Mouse (Mus musculus) ES-E14 (cell line): Measurements from ENCODE around the gene Sec23b. TPM values are rescaled to one million over a fixed set of nuclear protein-coding genes. Genes with fewer than 3 reads are reported as not detected.

Experiments used
- DNase-seq: peaks from one replicate; pipeline ENCODE4 v3.0.0-alpha.2; 2013; ENCODE audit warnings: low read depth, low spot score
- H3K27ac ChIP-seq: 2 replicates; pipeline ENCODE4 v1.5.1; 2012; ENCODE audit warnings: low read depth, mild to moderate bottlenecking, low read length, moderate library complexity, mixed read lengths; ENCODE audit not compliant: poor library complexity, insufficient read depth, severe bottlenecking
- H3K36me3 ChIP-seq: 2 replicates; pipeline ENCODE4 v1.6.1; 2012; ENCODE audit warnings: mild to moderate bottlenecking, low read length, moderate library complexity, mixed read lengths; ENCODE audit not compliant: control insufficient read depth, poor library complexity, insufficient read depth, severe bottlenecking
- H3K4me1 ChIP-seq, 2 experiments: fragments of 150-350 bp in 1 of 2; sonication (generic) in 1 of 2; 2 replicates each; pipeline ENCODE4 v1.6.1; 2012; ENCODE audit warnings: low read length in 2 of 2, mild to moderate bottlenecking in 1 of 2, mixed read lengths in 1 of 2; ENCODE audit not compliant: control insufficient read depth in 2 of 2, insufficient read depth in 2 of 2, poor library complexity in 1 of 2
- H3K4me3 ChIP-seq, 2 experiments: fragments of 150-350 bp in 1 of 2; sonication (generic) in 1 of 2; 2 replicates each; pipeline ENCODE4 v1.5.1; 2012; ENCODE audit warnings: low read length in 2 of 2, low read depth in 1 of 2, mild to moderate bottlenecking in 1 of 2, mixed read lengths in 1 of 2; ENCODE audit not compliant: insufficient read depth in 1 of 2, poor library complexity in 1 of 2, severe bottlenecking in 1 of 2
- H3K9ac ChIP-seq: 2 replicates; pipeline ENCODE4 v1.6.1; 2012; ENCODE audit warnings: low read depth, mild to moderate bottlenecking, low read length, mixed read lengths; ENCODE audit not compliant: poor library complexity, insufficient read depth, severe bottlenecking
- H3K9me3 ChIP-seq: fragments of 150-350 bp; sonication (generic); 2 replicates; pipeline ENCODE4 v1.6.1; 2012; ENCODE audit warnings: low read depth, mild to moderate bottlenecking, low read length; ENCODE audit not compliant: control insufficient read depth, insufficient read depth
- CHD2 ChIP-seq: IDR thresholded peaks from 2 replicates; pipeline ENCODE4 v1.6.1; 2014; ENCODE audit warnings: mild to moderate bottlenecking, low read depth, low read length, inconsistent platforms
- HCFC1 ChIP-seq: IDR thresholded peaks from 2 replicates; pipeline ENCODE4 v1.6.1; 2012; ENCODE audit warnings: low read length, inconsistent platforms, borderline replicate concordance; ENCODE audit not compliant: insufficient read depth
- MAFK ChIP-seq: IDR thresholded peaks from 2 replicates; pipeline ENCODE4 v1.6.1; 2014; ENCODE audit warnings: mild to moderate bottlenecking, low read depth, low read length, inconsistent platforms; ENCODE audit not compliant: insufficient read depth
- ZC3H11A ChIP-seq: IDR thresholded peaks from 2 replicates; pipeline ENCODE4 v1.6.1; 2012; ENCODE audit warnings: low read depth, mild to moderate bottlenecking, inconsistent platforms, low read length, borderline replicate concordance
- ZNF384 ChIP-seq: IDR thresholded peaks from 2 replicates; pipeline ENCODE4 v1.6.1; 2012; ENCODE audit warnings: low read depth, low read length, inconsistent platforms
- in situ Hi-C, 2 experiments: fragments of 600-800 bp; cut with MboI; formaldehyde crosslinking; loops; one replicate each; pipeline ENCODE4 v1.15.1; 2025; ENCODE audit warnings: low sequenced_read_pairs in 2 of 2, inconsistent platforms in 1 of 2; ENCODE audit not compliant: unreplicated experiment in 2 of 2
- total RNA-seq: library from RNA; depleted of rRNA; stranded (reverse); fragments of 300-350 nt; gene quantifications from 2 replicates; pipeline ENCODE4 v1.2.3, GENCODE M21; 2012

Sec23b gene
- total RNA-seq, 1 experiment = 95.8 TPM

DNA sequence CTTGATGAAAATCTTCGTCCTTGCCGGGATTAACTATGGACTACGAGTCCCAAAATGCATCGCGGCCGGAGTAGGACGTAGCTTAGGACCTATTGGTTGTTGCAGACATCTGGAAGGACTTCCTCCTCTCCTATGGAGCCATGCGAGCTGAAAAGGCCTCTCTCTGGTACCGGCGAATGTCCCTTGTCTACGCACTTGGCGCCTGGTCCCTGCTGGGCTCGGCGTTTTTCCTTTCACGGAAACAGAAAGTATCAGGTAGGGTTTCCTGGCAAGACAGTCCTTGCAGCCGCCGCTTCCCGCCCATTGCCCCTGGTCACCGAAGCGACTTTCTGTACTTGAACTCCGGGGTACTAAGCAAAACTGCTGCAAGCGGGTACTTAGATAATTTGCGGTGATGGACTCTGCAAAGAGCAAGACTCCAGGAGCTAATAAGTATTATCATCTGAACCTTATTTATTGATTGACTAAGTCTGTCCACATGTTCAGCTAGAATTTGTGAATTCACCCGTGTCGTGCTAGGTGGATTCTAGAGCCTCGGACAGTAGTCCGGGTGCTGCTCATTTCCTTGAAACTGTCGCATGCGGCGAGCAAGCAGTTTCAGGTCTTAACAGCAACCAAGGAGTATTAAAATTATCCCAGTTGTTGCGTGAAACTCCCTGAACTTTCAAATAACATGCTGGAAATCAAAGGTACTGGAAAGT is 38.1 kb downstream of the Sec23b start, which contains the start of gene Smim26:
Gene Smim26, plus strand, starts transcription at position 104 of the 701 bp plus-strand sequence.
- in situ Hi-C loops = no loop called here
- peak within 1 kb of the TSS; percentile 86 for H3K9ac ChIP-seq
- H3K9me3 ChIP-seq = no peaks in the 10 kb centered on the region
- no peak within 1 kb of the TSS for H3K27ac ChIP-seq
- H3K36me3 ChIP-seq = peaks cover 9% of the 10 kb centered on the region
- TF ChIP-seq ZC3H11A (no peak), HCFC1 (peak; percentile 90), MAFK (no peak)
- peak within 1 kb of the TSS; percentile 84 to 91 for H3K4me3 ChIP-seq
- peak; percentile 63 for DNase-seq
- peaks cover 0 to 2% of the 10 kb centered on the region in 2 experiments; a peak in 1 of 4 replicates for H3K4me1 ChIP-seq

DNA sequence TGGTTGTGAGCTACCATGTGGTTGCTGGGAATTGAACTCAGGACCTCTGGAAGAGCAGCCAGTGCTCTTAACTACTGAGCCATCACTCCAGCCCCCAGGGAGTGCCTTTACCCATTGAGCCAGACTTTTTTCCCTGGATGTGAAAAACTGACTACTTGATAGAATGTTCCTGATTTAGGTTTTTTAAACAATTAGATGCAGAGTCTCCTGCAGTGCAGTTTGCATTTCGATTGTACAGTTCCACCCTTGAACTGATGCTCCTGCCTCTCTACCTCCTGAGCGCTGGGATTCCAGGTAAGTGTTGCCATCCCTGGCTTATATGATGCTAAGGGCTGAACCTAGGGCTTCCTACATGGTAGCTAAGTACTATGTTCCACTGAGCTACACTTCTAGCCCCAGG is 42.0 kb downstream of the Sec23b start:
- Histone ChIP-seq H3K36me3 (0 out of 2 replicates have a peak, but pooled peaks cover 2% of the 10 kb centered on the region), H3K9me3 (no peaks in the 10 kb centered on the region), H3K4me1 (peaks cover 0 to 2% of the 10 kb centered on the region in 2 experiments; a peak in 1 of 4 replicates), H3K4me3 (no peak overlapping the region), H3K9ac (no peak overlapping the region), H3K27ac (no peak overlapping the region)
- in situ Hi-C loops = no loop called here
- TF ChIP-seq MAFK = no peak
- no peak for TF ChIP-seq ZC3H11A
- TF ChIP-seq CHD2 = no peak
- TF ChIP-seq ZNF384 = no peak
- DNase-seq = no peak

DNA sequence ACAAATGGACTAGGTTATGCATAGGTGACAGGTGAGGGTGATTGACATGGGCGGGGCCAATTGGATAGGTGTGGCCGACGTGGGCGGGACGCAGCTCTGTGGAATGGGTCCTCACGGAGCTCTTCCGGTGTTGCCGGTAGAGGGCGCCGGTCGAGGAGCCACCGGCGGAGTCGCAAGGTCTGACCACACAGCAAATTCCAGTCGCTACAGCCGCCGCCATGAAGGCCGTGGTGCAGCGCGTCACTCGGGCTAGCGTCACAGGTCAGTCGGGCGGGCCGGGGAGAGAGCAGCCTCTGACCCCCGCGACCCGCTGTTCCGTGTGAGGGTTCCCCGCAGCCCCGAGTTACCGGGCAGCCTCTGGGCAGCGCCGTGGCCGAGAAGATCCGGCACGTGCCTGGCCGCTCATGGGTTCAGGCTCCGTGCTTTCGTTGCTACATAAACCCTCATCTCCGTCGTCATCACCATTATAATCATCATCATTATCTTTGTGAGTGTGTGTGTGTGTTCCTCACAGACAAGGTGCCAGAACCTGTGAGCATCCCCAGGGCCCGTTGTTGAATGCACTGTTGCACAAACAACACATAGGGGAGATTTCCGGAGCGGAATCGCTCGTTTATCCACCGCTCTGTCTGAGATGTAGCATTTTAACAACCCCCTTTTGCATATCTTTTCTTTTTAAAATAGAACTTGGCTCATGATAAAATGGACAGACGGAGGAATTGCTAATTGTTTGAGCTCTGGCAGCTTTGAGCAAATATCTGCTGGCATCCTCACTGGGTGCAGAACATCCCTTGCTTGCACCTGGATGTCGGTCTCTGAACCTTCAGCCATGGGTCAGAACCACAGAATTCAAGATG is 44.0 kb downstream of the Sec23b start, which contains the start of gene Dtd1:
Gene Dtd1, plus strand, starts transcription at position 67 of the 857 bp plus-strand sequence.
- in situ Hi-C loops = no loop called here
- peak within 1 kb of the TSS; percentile 79 to 84 for H3K4me3 ChIP-seq
- no peak within 1 kb of the TSS for H3K27ac ChIP-seq
- 0 out of 4 replicates have a peak, but pooled peaks cover 0 to 2% of the 10 kb centered on the region in 2 experiments for H3K4me1 ChIP-seq
- no peaks in the 10 kb centered on the region for H3K9me3 ChIP-seq
- DNase-seq = peak; percentile 83
- TF ChIP-seq MAFK (no peak), ZNF384 (no peak), CHD2 (no peak), HCFC1 (peak; percentile 75)
- peaks cover 2% of the 10 kb centered on the region; the same call in 1 of the 2 replicates for H3K36me3 ChIP-seq
- H3K9ac ChIP-seq = peak within 1 kb of the TSS; percentile 94

DNA sequence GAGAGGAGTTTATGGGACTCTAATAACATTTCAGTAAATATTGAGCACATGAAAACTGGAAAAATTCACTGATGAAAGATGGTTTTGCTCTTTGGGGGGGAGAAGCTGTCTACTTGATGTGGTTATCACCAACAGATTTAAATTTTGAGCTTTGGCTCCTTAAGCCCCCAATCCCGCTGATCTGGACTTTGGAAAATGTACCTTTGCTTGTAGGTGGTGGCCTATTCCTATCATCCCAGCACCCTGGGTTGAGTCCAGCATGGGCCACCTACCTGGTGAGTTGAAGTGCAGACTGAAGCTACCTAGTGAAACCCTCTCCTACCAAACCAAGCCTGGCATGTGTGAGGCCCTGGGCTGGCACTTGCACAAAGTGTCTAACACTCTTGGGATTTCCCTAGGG is 45.5 kb downstream of the Sec23b start:
- H3K4me3 ChIP-seq = no peak overlapping the region
- peaks cover 0 to 4% of the 10 kb centered on the region in 2 experiments; a peak in 1 of 4 replicates for H3K4me1 ChIP-seq
- no peaks in the 10 kb centered on the region for H3K9me3 ChIP-seq
- no peak for DNase-seq
- TF ChIP-seq MAFK (no peak), CHD2 (no peak)
- no peaks in the 10 kb centered on the region; the same call in 1 of the 2 replicates for H3K36me3 ChIP-seq
- no peak overlapping the region for H3K9ac ChIP-seq
- no peak overlapping the region for H3K27ac ChIP-seq
- in situ Hi-C loops = no loop called here
